Mouse (Mus musculus) kidney, adult 2 months (tissue): Measurements from ENCODE around the gene Triap1. TPM values are rescaled to one million over a fixed set of nuclear protein-coding genes. Genes with fewer than 3 reads are reported as not detected.
"Not testable (repeated sequence)": the region's sequence is repeated elsewhere in the genome, so short reads cannot be mapped to it uniquely, and the experiment has no call there.

Experiments
- DNase-seq: peaks from one replicate; pipeline ENCODE4 v3.0.0; 2021
- H3K27ac ChIP-seq: fragments of 200-500 bp; 2 replicates; pipeline ENCODE4 v1.5.1; 2012; ENCODE audit warnings: low read depth, low read length, control low read depth, inconsistent platforms; ENCODE audit not compliant: insufficient read depth
- H3K27me3 ChIP-seq: fragments of 200-500 bp; replicated peaks from 2 replicates; pipeline ENCODE4 v1.6.1; 2012; ENCODE audit warnings: mild to moderate bottlenecking, moderate library complexity, low read length, inconsistent platforms; ENCODE audit not compliant: control insufficient read depth, insufficient read depth
- H3K36me3 ChIP-seq: fragments of 200-500 bp; 2 replicates; pipeline ENCODE4 v1.6.1; 2012; ENCODE audit warnings: mild to moderate bottlenecking, moderate library complexity, low read length, inconsistent platforms; ENCODE audit not compliant: control insufficient read depth, insufficient read depth
- H3K4me1 ChIP-seq: fragments of 200-500 bp; 2 replicates; pipeline ENCODE4 v1.6.1; 2011; ENCODE audit warnings: low read length; ENCODE audit not compliant: control insufficient read depth, insufficient read depth
- H3K4me3 ChIP-seq: fragments of 200-500 bp; 2 replicates; pipeline ENCODE4 v1.5.1; 2011; ENCODE audit warnings: mild to moderate bottlenecking, low read depth, low read length, control low read depth; ENCODE audit not compliant: insufficient read depth
- CTCF ChIP-seq: fragments of 200-500 bp; conservative IDR thresholded peaks from 2 replicates; pipeline ENCODE4 v1.5.1; 2011; ENCODE audit warnings: low read depth, mild to moderate bottlenecking, control low read depth, low read length, moderate library complexity, mixed read lengths; ENCODE audit not compliant: insufficient read depth, insufficient read length
- POLR2A ChIP-seq: fragments of 200-500 bp; IDR thresholded peaks from one replicate; pipeline ENCODE4 v1.6.1; 2011; ENCODE audit warnings: low read depth, low read length, control low read depth
- WGBS: fragments of 180-500 bp; shearing (Covaris S2); methylation state at CpG from one replicate; pipeline ENCODE4 v1.1.7; 2018; 5-methylcytosine and 5-hydroxymethylcytosine counted together
- polyA plus RNA-seq: library from polyadenylated mRNA; depleted of rRNA; stranded (reverse); fragments of >200 nt; gene quantifications from 2 replicates; pipeline ENCODE4 v1.2.3, GENCODE M21; 2012; rRNA removed

Gene Triap1
- 15.9 and 20.1 TPM in 2 replicates for polyA plus RNA-seq

- Histone ChIP-seq H3K36me3 (peaks cover 4% of the 10 kb centered on the region; the same call in 1 of the 2 replicates), H3K27ac (peak within 1 kb of the TSS; percentile 61), H3K4me1 (no peaks in the 10 kb centered on the region; the same call in 1 of the 2 replicates), H3K27me3 (no peaks in the 10 kb centered on the region), H3K4me3 (peak within 1 kb of the TSS; percentile 80)
- peak; percentile 93 for DNase-seq
- TF ChIP-seq POLR2A (peak; percentile 53), CTCF (no peak)
- WGBS, result under 1% methylated on average over 62 of the region's 62 CpGs
Measured at GRCm38 (mm10) chr5:115340577-115341313, at the start of gene Triap1, which contains the start of gene Gatc. Gene Triap1, plus strand, starts transcription at chr5:115341225. Gene Gatc, minus strand, starts transcription at chr5:115341178.

GRCm38 (mm10) chr5:115294173-115294572, 46.9 kb upstream of the Triap1 start:
- Histone ChIP-seq H3K4me1 (peaks cover 3% of the 10 kb centered on the region; the same call in 1 of the 2 replicates), H3K36me3 (peaks cover 3% of the 10 kb centered on the region; the same call in 1 of the 2 replicates), H3K4me3 (no peak overlapping the region), H3K27ac (no peak overlapping the region), H3K27me3 (no peaks in the 10 kb centered on the region)
- 93% methylated on average over 8 of the region's 8 CpGs for WGBS
- TF ChIP-seq POLR2A, result no peak
- peak; percentile 35; the same call in 1 of the 2 replicates for TF ChIP-seq CTCF
- DNase-seq, result no peak

GRCm38 (mm10) chr5:115296347-115296746, 44.7 kb upstream of the Triap1 start:
- Histone ChIP-seq H3K4me3 (no peak overlapping the region), H3K36me3 (peaks cover 3% of the 10 kb centered on the region; the same call in 1 of the 2 replicates), H3K27ac (no peak overlapping the region), H3K27me3 (no peaks in the 10 kb centered on the region), H3K4me1 (peaks cover 6% of the 10 kb centered on the region)
- WGBS, result 73% methylated on average over 10 of the region's 10 CpGs
- TF ChIP-seq POLR2A (no peak), CTCF (no peak)
- DNase-seq, result no peak

GRCm38 (mm10) chr5:115300035-115300744, 40.8 kb upstream of the Triap1 start:
- H3K27me3 ChIP-seq, result no peaks in the 10 kb centered on the region
- peak; percentile 76 for DNase-seq
- peaks cover 11% of the 10 kb centered on the region for H3K4me1 ChIP-seq
- peak overlapping the region; percentile 80 for H3K4me3 ChIP-seq
- peak overlapping the region; percentile 70 for H3K27ac ChIP-seq
- 1% methylated on average over 46 of the region's 46 CpGs for WGBS
- TF ChIP-seq CTCF, result 0 out of 2 replicates have a peak, but pooled peaks have one; percentile 16
- TF ChIP-seq POLR2A, result no peak
- peaks cover 3% of the 10 kb centered on the region; the same call in 1 of the 2 replicates for H3K36me3 ChIP-seq

GRCm38 (mm10) chr5:115300792-115301614, 40.0 kb upstream of the Triap1 start, which contains the start of gene Dynll1:
Gene Dynll1, minus strand, starts transcription at chr5:115300999.
- H3K36me3 ChIP-seq, result peaks cover 1% of the 10 kb centered on the region; the same call in 1 of the 2 replicates
- H3K4me3 ChIP-seq, result peak within 1 kb of the TSS; percentile 80
- DNase-seq, result peak; percentile 100
- peaks cover 11% of the 10 kb centered on the region for H3K4me1 ChIP-seq
- no peaks in the 10 kb centered on the region for H3K27me3 ChIP-seq
- peak within 1 kb of the TSS; percentile 70 for H3K27ac ChIP-seq
- under 1% methylated on average over 65 of the region's 66 CpGs for WGBS
- TF ChIP-seq CTCF, result no peak
- TF ChIP-seq POLR2A, result peak; percentile 68

GRCm38 (mm10) chr5:115301615-115302014, 39.4 kb upstream of the Triap1 start:
- no peak overlapping the region for H3K27ac ChIP-seq
- no peak for TF ChIP-seq POLR2A
- TF ChIP-seq CTCF, result no peak
- WGBS, result 21% methylated on average over 13 of the region's 13 CpGs

GRCm38 (mm10) chr5:115302190-115302589, 38.8 kb upstream of the Triap1 start:
- peaks cover 11% of the 10 kb centered on the region for H3K4me1 ChIP-seq
- not testable (repeated sequence) for H3K4me3 ChIP-seq, H3K27ac ChIP-seq, H3K36me3 ChIP-seq, H3K27me3 ChIP-seq, DNase-seq
- 78% methylated on average over 6 of the region's 7 CpGs for WGBS

More at GRCm38 (mm10) chr5:115301615-115302014, 39.4 kb upstream of the Triap1 start:
- no peak for DNase-seq
- Histone ChIP-seq H3K4me3 (peak overlapping the region; percentile 71), H3K36me3 (peaks cover 1% of the 10 kb centered on the region; the same call in 1 of the 2 replicates), H3K4me1 (peaks cover 11% of the 10 kb centered on the region), H3K27me3 (no peaks in the 10 kb centered on the region)
